Mouse (Mus musculus): ENCODE results near the gene Crb2. TPM values are rescaled to one million over a fixed set of nuclear protein-coding genes. Genes with fewer than 3 reads are reported as not detected.

Gene Crb2
- total RNA-seq, 2 experiments from 2014 or later: not detected

- ATAC-seq (replicated peaks; ENCODE audit: poor library complexity, severe bottlenecking): no peak
These were observed 20.0 kb downstream of the Crb2 start for GRCm38 (mm10) chr2:37796021-37796420.

- no peak for ATAC-seq (replicated peaks; ENCODE audit: poor library complexity, severe bottlenecking)
These were observed 21.0 kb downstream of the Crb2 start for GRCm38 (mm10) chr2:37797046-37797445.

- no peak for ATAC-seq (replicated peaks; ENCODE audit: poor library complexity, severe bottlenecking)
These were observed 23.1 kb downstream of the Crb2 start for GRCm38 (mm10) chr2:37799137-37799536.

GRCm38 (mm10) chr2:37801687-37802086, 25.6 kb downstream of the Crb2 start:
- no peak for ATAC-seq (replicated peaks; ENCODE audit: poor library complexity, severe bottlenecking)

GRCm38 (mm10) chr2:37802610-37803212, 26.7 kb downstream of the Crb2 start:
- ATAC-seq (replicated peaks; ENCODE audit: poor library complexity, severe bottlenecking): peak; percentile 87

GRCm38 (mm10) chr2:37811682-37812081, 35.6 kb downstream of the Crb2 start:
- ATAC-seq (replicated peaks; ENCODE audit: poor library complexity, severe bottlenecking): no peak

- no peak for ATAC-seq (replicated peaks; ENCODE audit: poor library complexity, severe bottlenecking)
These were observed 36.4 kb downstream of the Crb2 start for GRCm38 (mm10) chr2:37812401-37812800.

- no peak for ATAC-seq (replicated peaks; ENCODE audit: poor library complexity, severe bottlenecking)
These were observed 38.8 kb downstream of the Crb2 start for GRCm38 (mm10) chr2:37814820-37815361.

- peak; percentile 83 for ATAC-seq (replicated peaks; ENCODE audit: poor library complexity, severe bottlenecking)
These were observed 39.6 kb downstream of the Crb2 start for GRCm38 (mm10) chr2:37815676-37816075.

GRCm38 (mm10) chr2:37818761-37819525, 42.9 kb downstream of the Crb2 start:
- no peak for ATAC-seq (replicated peaks; ENCODE audit: poor library complexity, severe bottlenecking)

GRCm38 (mm10) chr2:37819526-37820152, 43.6 kb downstream of the Crb2 start:
- ATAC-seq (replicated peaks; ENCODE audit: poor library complexity, severe bottlenecking): no peak

GRCm38 (mm10) chr2:37822122-37822521, 46.1 kb downstream of the Crb2 start:
- no peak for ATAC-seq (replicated peaks; ENCODE audit: poor library complexity, severe bottlenecking)

GRCm38 (mm10) chr2:37823826-37824225, 47.8 kb downstream of the Crb2 start:
- no peak for ATAC-seq (replicated peaks; ENCODE audit: poor library complexity, severe bottlenecking)

- no peak for ATAC-seq (replicated peaks; ENCODE audit: poor library complexity, severe bottlenecking)
These were observed 53.8 kb downstream of the Crb2 start for GRCm38 (mm10) chr2:37829758-37830275.

- no peak for ATAC-seq (replicated peaks; ENCODE audit: poor library complexity, severe bottlenecking)
These were observed 56.2 kb downstream of the Crb2 start for GRCm38 (mm10) chr2:37832253-37832652.

GRCm38 (mm10) chr2:37836926-37837325, 60.9 kb downstream of the Crb2 start:
- ATAC-seq (replicated peaks; ENCODE audit: poor library complexity, severe bottlenecking): no peak

- no peak for ATAC-seq (replicated peaks; ENCODE audit: poor library complexity, severe bottlenecking)
These were observed 61.5 kb downstream of the Crb2 start for GRCm38 (mm10) chr2:37837542-37837941.

- ATAC-seq (replicated peaks; ENCODE audit: poor library complexity, severe bottlenecking): no peak
These were observed 62.3 kb downstream of the Crb2 start for GRCm38 (mm10) chr2:37838202-37838984.

GRCm38 (mm10) chr2:37839922-37840321, 63.9 kb downstream of the Crb2 start:
- ATAC-seq (replicated peaks; ENCODE audit: poor library complexity, severe bottlenecking): no peak

GRCm38 (mm10) chr2:37842151-37842569, 66.1 kb downstream of the Crb2 start:
- peak; percentile 88 for ATAC-seq (replicated peaks; ENCODE audit: poor library complexity, severe bottlenecking)

All from granulocyte monocyte progenitor cell, adult 5-6 weeks (primary cell).